Mouse (Mus musculus) MEL-GATA-1-ER (cell line): Measurements from ENCODE around the gene Bcl2l15.

Experiments
- DNase-seq: peaks from one replicate; pipeline ENCODE4 v3.0.0-alpha.2; 2012; ENCODE audit warnings: low read depth; ENCODE audit errors: extremely low read depth

The Bcl2l15 gene

DNA sequence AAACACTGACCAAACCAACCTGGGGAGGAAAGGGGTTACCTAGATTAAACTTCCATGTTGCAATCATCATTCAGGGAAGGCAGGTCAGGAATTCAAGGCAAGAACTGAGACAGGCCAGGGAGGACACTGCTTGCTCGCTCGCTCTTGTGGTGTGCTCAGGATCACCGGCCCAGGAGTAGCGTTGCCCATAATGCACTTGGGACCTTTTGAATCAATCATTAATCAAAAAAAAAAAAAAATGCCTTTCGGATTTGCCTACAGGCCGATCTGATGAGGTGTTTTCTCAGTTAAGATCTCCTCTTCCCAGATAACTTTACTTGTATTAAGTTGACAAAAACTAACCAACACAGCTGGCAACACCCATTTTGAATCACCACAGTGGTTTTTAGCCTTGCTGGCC lies 31.8 kb downstream of the Bcl2l15 start:
- DNase-seq, result no peak

DNA sequence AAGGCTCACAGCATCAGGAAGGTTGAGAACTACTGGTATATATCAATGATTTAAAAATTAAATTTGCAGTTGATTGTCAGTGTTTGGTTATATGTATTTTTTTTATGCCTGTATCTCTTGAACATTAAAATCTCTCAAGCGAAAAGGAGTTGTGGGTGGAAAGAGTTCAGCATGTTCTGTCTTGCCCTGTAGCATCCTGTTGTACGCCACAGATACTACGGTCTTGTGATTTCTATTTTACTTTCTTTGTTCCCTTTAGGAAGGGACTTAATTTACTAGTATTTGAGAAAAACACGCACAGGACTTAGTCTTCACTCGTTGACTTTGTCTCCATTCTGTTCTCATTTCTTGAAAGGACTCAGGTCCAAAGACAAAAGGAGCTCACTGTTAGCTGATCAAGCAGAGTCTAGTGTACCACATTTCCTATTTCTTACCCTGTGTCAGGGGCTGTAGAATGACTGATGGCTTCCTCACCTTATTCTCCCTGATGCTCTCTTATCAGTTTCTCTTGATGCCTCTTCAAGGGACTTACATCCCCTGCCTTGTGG lies 35.1 kb downstream of the Bcl2l15 start:
- DNase-seq, result no peak

DNA sequence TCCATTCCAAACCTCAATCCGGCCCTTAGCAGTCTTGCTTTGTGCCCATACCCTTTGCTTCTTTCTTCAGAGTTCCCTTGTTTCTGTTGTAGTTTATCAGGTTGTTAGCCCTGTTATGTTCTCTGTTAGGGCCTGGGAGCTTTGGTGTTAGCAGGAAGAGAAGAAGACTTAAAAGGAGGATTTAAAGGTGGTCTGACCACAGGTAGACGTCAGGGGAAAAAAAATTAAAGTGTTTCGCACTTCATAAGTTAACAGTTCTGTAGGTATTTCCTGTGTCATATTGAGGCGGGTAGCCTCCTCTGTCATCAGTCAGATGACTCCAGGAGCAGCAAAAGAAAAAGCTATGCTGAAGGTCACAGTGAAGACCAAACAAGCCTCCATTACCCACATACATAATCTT lies 35.6 kb downstream of the Bcl2l15 start:
- no peak for DNase-seq

DNA sequence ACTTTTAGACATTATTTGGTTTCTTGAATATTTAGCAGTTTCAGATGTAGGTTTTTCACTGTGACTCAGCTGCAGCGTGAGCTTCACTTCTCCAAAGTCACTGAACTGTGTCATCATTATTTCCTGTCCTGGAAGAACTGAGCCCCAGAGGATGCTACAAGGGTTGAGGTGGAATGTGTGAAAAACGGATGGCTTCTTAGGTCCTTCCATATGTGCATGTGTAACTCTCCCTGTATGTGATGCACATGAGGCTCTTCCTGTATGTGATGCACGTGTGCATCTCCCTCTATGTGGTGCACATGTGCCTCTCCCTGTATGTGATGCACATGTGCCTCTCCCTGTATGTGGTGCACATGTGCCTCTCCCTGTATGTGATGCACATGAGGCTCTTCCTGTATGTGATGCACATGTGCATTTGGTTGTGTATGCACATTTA lies 40.3 kb downstream of the Bcl2l15 start:
- DNase-seq, result no peak

DNA sequence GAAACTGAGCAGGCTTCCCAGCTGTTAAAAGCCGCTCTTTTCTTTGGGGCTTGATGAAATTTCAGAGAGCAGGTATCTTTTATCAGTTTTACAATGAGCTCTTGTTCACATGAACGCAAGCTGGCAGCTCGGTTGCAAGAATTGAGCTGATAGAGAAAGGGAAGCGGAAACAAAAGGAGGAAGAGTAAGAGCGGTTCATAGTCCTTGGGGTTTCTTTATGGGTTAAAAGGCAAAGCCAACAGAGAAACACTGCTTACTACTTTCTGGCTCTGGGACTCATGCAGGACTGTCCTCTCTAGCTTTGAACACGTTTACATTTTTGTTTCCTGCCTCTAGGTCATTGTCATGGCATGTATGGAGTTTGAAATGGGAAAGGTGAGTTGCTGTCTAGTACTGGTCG lies 41.9 kb downstream of the Bcl2l15 start:
- peak; percentile 47 for DNase-seq

DNA sequence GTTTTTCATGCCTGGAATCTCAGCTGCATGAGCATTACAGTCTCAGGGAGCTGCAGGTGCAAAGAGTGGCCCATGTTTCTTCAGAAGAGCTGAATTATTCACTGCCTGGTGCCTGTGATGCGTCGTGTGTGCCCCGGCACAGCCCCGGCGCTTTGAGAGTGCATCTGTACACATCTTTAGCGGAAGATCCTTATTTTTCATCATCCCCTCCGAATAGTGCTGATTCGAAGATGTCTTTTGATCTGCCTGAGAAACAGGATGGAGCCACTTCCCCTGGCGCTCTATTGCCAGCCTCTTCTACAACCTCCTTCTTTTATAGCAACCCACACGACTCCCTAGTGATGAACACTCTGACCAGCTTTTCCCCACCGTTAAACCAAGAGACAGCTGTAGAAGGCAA lies 53.5 kb downstream of the Bcl2l15 start:
- DNase-seq, result no peak

DNA sequence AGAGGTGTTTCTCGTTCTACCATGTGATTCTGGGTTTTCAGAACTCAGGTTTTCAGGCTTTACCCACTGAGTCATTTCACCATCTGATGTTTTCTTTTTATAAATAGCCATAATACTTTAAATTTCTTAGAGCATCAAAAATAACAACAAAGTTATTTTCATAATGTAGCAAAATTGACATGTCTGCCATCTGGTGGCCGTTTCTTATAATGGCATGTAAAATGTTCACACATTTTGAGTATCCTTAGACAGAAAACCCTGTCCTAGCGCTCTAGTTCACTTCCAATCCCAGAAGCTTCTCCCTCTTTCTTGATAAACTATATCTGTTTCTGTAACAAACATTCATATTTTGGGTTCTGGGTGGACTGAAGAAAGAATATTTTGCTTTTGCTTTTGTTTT lies 55.2 kb downstream of the Bcl2l15 start:
- peak; percentile 75 for DNase-seq

DNA sequence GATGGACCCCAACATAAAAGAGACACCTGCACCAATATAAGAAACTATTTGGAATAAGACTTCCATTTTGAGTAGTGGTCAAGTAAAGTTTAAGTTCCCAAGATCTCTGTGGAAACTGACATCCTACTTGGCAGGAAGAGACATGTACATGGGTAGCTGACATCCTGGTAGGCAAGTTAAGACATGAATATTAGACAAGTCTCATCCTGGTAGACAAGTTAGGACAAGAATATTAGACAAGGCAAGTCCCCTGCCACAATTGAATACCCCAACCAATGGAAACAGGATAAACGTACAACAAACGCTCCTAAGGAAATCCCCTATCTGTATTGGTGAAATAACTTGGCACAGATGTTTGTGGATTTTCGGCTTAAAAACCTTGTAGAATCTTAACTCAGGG lies 61.0 kb downstream of the Bcl2l15 start:
- DNase-seq, result no peak
